Mouse (Mus musculus) olfactory bulb, adult 2 months (tissue): ENCODE measurements around the gene 4930432M17Rik.

ENCODE experiments used
- CTCF ChIP-seq: fragments of 200-500 bp; IDR thresholded peaks from 2 replicates; pipeline ENCODE4 v1.5.1; 2012; ENCODE audit warnings: low read depth, mild to moderate bottlenecking, low read length, moderate library complexity; ENCODE audit not compliant: insufficient read depth
- POLR2A ChIP-seq: fragments of 200-500 bp; IDR thresholded peaks from 2 replicates; pipeline ENCODE4 v1.6.1; 2012; ENCODE audit warnings: mild to moderate bottlenecking, low read depth, low read length, moderate library complexity; ENCODE audit not compliant: insufficient read depth

GRCm38 (mm10) chr3:121699401-121699800 is 28.8 kb downstream of the 4930432M17Rik start:
- TF ChIP-seq POLR2A (no peak), CTCF (no peak)
